In genomic region chr6:34543303-34544206, GRCm38 (mm10) we compare ENCODE assay signal across 8 mouse cellular contexts. TPM values are rescaled to one million over a fixed set of nuclear protein-coding genes. Genes with fewer than 3 reads are reported as not detected.
DNase-seq lines count a peak whose midpoint lies in the region; ATAC-seq lines count a peak whose summit lies in the region.

No protein-coding gene starts in this region.

- H3K9me3 ChIP-seq in hindbrain, embryonic 11.5 days (ENCODE audit: control insufficient read depth, low read length): no peaks in the 10 kb centered on the region
- no peaks in the 10 kb centered on the region for H3K9me3 ChIP-seq in limb, embryonic 15.5 days

- H3K27me3 ChIP-seq in hindbrain, embryonic 11.5 days (ENCODE audit: control insufficient read depth, insufficient read depth, low read length): no peaks in the 10 kb centered on the region
- H3K27me3 ChIP-seq in limb, embryonic 15.5 days: no peaks in the 10 kb centered on the region

- H3K9ac ChIP-seq in hindbrain, embryonic 11.5 days (ENCODE audit: low read depth, low read length): no peak overlapping the region
- no peak overlapping the region for H3K9ac ChIP-seq in limb, embryonic 15.5 days

- no peaks in the 10 kb centered on the region for H3K36me3 ChIP-seq in hindbrain, embryonic 11.5 days (ENCODE audit: control insufficient read depth, insufficient read depth, low read length)
- no peaks in the 10 kb centered on the region for H3K36me3 ChIP-seq in limb, embryonic 15.5 days

- no peak overlapping the region for H3K4me2 ChIP-seq in hindbrain, embryonic 11.5 days (replicated peaks; ENCODE audit: low read depth, low read length)
- no peak overlapping the region for H3K4me2 ChIP-seq in limb, embryonic 15.5 days

- H3K27ac ChIP-seq in hindbrain, embryonic 11.5 days (ENCODE audit: low read depth, low read length): no peak overlapping the region
- peak overlapping the region; percentile 28; the same call in 1 of the 2 replicates for H3K27ac ChIP-seq in limb, embryonic 15.5 days

- WGBS in hindbrain, embryonic 11.5 days: 61% methylated on average over 21 of the region's 21 CpGs
- 38% methylated on average over 21 of the region's 21 CpGs for WGBS in limb, embryonic 15.5 days

- peak; percentile 61 for DNase-seq in adrenal gland, adult 2 months
- no peak for DNase-seq in adrenal gland, postnatal 4 days (ENCODE audit: low spot score in 2 of 2)
- DNase-seq in adrenal gland, postnatal 10 days: peak; percentile 39
- DNase-seq in hindbrain, embryonic 11.5 days (ENCODE audit: low spot score): peak; percentile 20
- no peak for DNase-seq in frontal cortex, adult 2 months (ENCODE audit: extremely low spot score in 1 of 2, low spot score in 1 of 2)
- DNase-seq in B cell, adult 2 months: no peak
- DNase-seq in layer of hippocampus, adult 8-10 months (ENCODE audit: low spot score in 2 of 2): no peak

- ATAC-seq in hindbrain, embryonic 11.5 days (ENCODE audit: low FRiP score): no peak
- ATAC-seq in limb, embryonic 15.5 days (ENCODE audit: insufficient number of reproducible peaks, low FRiP score, low TSS enrichment, low read depth): no peak

- no peak overlapping the region for H3K4me3 ChIP-seq in hindbrain, embryonic 11.5 days (ENCODE audit: low read depth, low read length)
- no peak overlapping the region for H3K4me3 ChIP-seq in limb, embryonic 15.5 days

- no peaks in the 10 kb centered on the region for H3K4me1 ChIP-seq in hindbrain, embryonic 11.5 days (replicated peaks; ENCODE audit: control insufficient read depth, insufficient read depth, low read length)
- H3K4me1 ChIP-seq in limb, embryonic 15.5 days: peaks cover 28% of the 10 kb centered on the region

RNA-seq across cellular contexts. Expression of gene Cald1, which starts 54.7 kb away (rescaled TPM):
- total RNA-seq in adrenal gland, adult 2 months (2021): 10 to 100 TPM; 82.4 to 89.0 TPM
- 5.4 and 5.6 TPM in 2 replicates for polyA plus RNA-seq in adrenal gland, adult 2 months (2012; rRNA removed)
- total RNA-seq in adrenal gland, postnatal 4 days (2021): 100 to 1,000 TPM; 109 to 124 TPM
- total RNA-seq in adrenal gland, postnatal 10 days (2021): 10 to 100 TPM; 80.8 to 90.5 TPM
- polyA plus RNA-seq in hindbrain, embryonic 11.5 days (2014; fragmentation: Nextera tagmentation; extraction: Ambion mirVana): 140 and 171 TPM in 2 replicates
- 272 and 288 TPM in 2 replicates for polyA plus RNA-seq in limb, embryonic 15.5 days (2015; fragmentation: Nextera tagmentation; extraction: Ambion mirVana)
- 21.9 and 31.0 TPM in 2 replicates for polyA plus RNA-seq in frontal cortex, adult 2 months (2012; rRNA removed)
- 10 to 100 TPM; 28.3 to 38.6 (median 29.0) TPM for total RNA-seq in layer of hippocampus, adult 8-10 months (2022)

Comparison
In these comparisons a context has a peak if more than half of its experiments do, and no peak if none do; other contexts are left out.
1. DNase-seq: peak in adrenal gland, adult 2 months (single experiment), adrenal gland, postnatal 10 days (single experiment) and hindbrain, embryonic 11.5 days (single experiment); none in adrenal gland, postnatal 4 days (0 of 2), frontal cortex, adult 2 months (0 of 2), B cell, adult 2 months (0 of 2) and layer of hippocampus, adult 8-10 months (0 of 2).